Mouse (Mus musculus) hindbrain, postnatal 0 days (tissue): ENCODE results near the gene Fam161a. TPM values are rescaled to one million over a fixed set of nuclear protein-coding genes. Genes with fewer than 3 reads are reported as not detected.

ENCODE experiments used
- ATAC-seq: fragments of 200-750 bp; cut with Nextera tagmentation; 2 replicates; pipeline ENCODE4 v1.8.0; 2017; ENCODE audit warnings: mild to moderate bottlenecking, moderate TSS enrichment, moderate library complexity
- DNase-seq: peaks from one replicate; pipeline ENCODE4 v3.0.0-alpha.2; 2015; ENCODE audit warnings: low spot score
- H3K27ac ChIP-seq: fragments of 300-500 bp; sonication (generic); 2 replicates; pipeline ENCODE4 v1.5.1; 2014; ENCODE audit warnings: mild to moderate bottlenecking
- H3K27me3 ChIP-seq: fragments of 300-500 bp; sonication (generic); 2 replicates; pipeline ENCODE4 v1.6.1; 2014; ENCODE audit warnings: low read length, mixed read lengths; ENCODE audit not compliant: insufficient read depth
- H3K36me3 ChIP-seq: fragments of 300-500 bp; sonication (generic); 2 replicates; pipeline ENCODE4 v1.6.1; 2014; ENCODE audit warnings: low read length, mixed read lengths; ENCODE audit not compliant: insufficient read depth
- H3K4me1 ChIP-seq: fragments of 300-500 bp; sonication (generic); 2 replicates; pipeline ENCODE4 v1.6.1; 2014; ENCODE audit warnings: antibody characterized with exemption, low read length, mixed read lengths; ENCODE audit not compliant: insufficient read depth
- H3K4me2 ChIP-seq: fragments of 300-500 bp; sonication (generic); 2 replicates; pipeline ENCODE4 v1.6.1; 2014; ENCODE audit warnings: low read depth, mild to moderate bottlenecking, low read length, moderate library complexity, mixed read lengths
- H3K4me3 ChIP-seq: fragments of 300-500 bp; sonication (generic); 2 replicates; pipeline ENCODE4 v1.5.1; 2014; ENCODE audit warnings: low read length
- H3K9ac ChIP-seq: fragments of 300-500 bp; sonication (generic); replicated peaks from 2 replicates; pipeline ENCODE4 v1.6.1; 2014; ENCODE audit warnings: mild to moderate bottlenecking, low read length, moderate library complexity, mixed read lengths
- H3K9me3 ChIP-seq: fragments of 300-500 bp; sonication (generic); 2 replicates; pipeline ENCODE4 v1.6.1; 2016; ENCODE audit warnings: low read length, mixed read lengths
- CTCF ChIP-seq: IDR thresholded peaks from 2 replicates; pipeline ENCODE4 v1.5.1; 2016; ENCODE audit warnings: antibody characterized with exemption, control low read depth, low read depth
- WGBS: fragments of 180-500 bp; shearing (Covaris S2); extraction: QIAGEN DNeasy Blood & Tissue Kit; methylation state at CpG from one replicate; pipeline ENCODE4 v1.1.7; 2014; 5-methylcytosine and 5-hydroxymethylcytosine counted together
- polyA plus RNA-seq: library from polyadenylated mRNA; unstranded; fragments of >200 nt; fragmentation: Nextera tagmentation; extraction: Ambion mirVana; gene quantifications from 2 replicates; pipeline ENCODE4 v1.2.1, GENCODE M21; 2015
- total RNA-seq: library from RNA; depleted of rRNA; stranded (reverse); fragments of >200 nt; gene quantifications from 2 replicates; pipeline ENCODE4 v1.2.3, GENCODE M21; 2014

Gene Fam161a
- total and polyA plus RNA-seq, 2 experiments from 2014 or later = 6.8 to 10.7 TPM

DNA sequence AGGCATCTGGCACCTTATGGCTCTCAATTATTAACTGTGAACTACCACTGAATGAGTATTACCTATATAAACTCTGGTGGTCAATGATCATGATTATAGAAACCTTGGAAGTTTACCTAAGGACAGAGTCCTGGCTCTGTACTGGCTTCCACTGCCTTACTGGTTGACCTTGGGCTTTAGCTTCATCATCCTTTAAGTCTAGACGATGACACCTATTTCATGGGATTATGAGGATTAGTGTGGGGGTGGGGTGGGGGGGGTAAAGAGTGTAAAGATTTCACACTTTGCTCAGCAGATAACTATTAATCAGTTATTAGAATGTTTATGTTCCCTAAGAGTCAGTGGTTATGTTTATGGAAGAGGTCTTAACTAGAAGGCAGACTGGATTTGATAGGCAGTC, 17.5 kb upstream of the Fam161a start:
- TF ChIP-seq CTCF = no peak
- Histone ChIP-seq H3K4me1 (peaks cover 10% of the 10 kb centered on the region), H3K27ac (peak overlapping the region; percentile 94), H3K36me3 (peaks cover 10% of the 10 kb centered on the region), H3K9ac (peak overlapping the region; percentile 91), H3K27me3 (no peaks in the 10 kb centered on the region), H3K4me3 (peak overlapping the region; percentile 87), H3K9me3 (no peaks in the 10 kb centered on the region), H3K4me2 (peak overlapping the region; percentile 87)
- DNase-seq = no peak
- WGBS = 41% methylated on average over 1 of the region's 1 CpGs
- ATAC-seq = no peak

DNA sequence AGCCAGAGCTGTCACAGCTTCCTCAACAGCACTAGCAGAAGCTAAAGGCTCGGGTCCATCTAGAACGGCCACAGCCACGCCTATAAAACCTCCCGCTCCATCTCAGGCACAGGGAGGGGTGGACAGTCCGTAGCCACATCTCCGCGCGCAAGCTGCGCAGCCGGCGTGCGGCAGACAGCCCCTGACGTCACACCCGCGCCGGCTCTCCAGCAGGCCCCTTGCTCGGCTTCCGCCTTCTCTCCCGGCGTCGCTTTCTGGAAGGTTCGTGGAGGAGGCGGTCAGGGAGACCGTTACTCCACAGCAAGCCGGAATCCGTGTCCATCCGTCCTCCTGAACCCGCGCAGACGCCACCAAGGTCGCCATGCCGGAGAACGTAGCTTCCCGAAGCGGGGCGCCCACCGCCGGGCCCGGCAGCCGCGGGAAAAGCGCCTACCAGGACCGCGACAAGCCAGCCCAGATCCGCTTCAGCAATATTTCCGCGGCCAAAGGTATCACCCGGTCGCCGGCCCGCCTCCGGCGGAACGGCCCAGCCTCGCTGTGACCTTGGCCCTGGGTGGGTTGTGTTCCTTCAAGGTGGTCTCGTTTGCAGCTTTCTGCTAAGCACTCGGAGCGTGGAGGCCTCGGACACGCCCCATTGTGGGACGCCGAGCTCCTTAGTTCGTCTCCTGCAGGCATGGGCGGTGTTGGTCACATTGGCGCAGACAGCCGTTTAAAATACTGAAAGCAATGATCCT, 16.8 kb upstream of the Fam161a start, which contains the start of gene Cct4:
Gene Cct4 (plus strand): TSS at position 127 of the 734 bp plus-strand sequence.
- ATAC-seq (peak; percentile 99), DNase-seq (peak; percentile 96)
- H3K27me3 ChIP-seq = no peaks in the 10 kb centered on the region
- H3K9me3 ChIP-seq = no peaks in the 10 kb centered on the region
- peaks cover 18% of the 10 kb centered on the region for H3K36me3 ChIP-seq
- WGBS = under 1% methylated on average over 65 of the region's 66 CpGs
- H3K4me3 ChIP-seq = peak within 1 kb of the TSS; percentile 87
- TF ChIP-seq CTCF = no peak
- H3K9ac ChIP-seq = peak within 1 kb of the TSS; percentile 91
- peaks cover 10% of the 10 kb centered on the region for H3K4me1 ChIP-seq
- H3K27ac ChIP-seq = peak within 1 kb of the TSS; percentile 94
- H3K4me2 ChIP-seq = peak within 1 kb of the TSS; percentile 87

GRCm38 (mm10) chr11:22991218-22991835, 16.0 kb upstream of the Fam161a start:
- no peak for TF ChIP-seq CTCF
- DNase-seq = no peak
- Histone ChIP-seq H3K4me2 (peak overlapping the region; percentile 87), H3K36me3 (peaks cover 23% of the 10 kb centered on the region), H3K9me3 (no peaks in the 10 kb centered on the region), H3K4me3 (peak overlapping the region; percentile 87), H3K9ac (peak overlapping the region; percentile 91), H3K27me3 (no peaks in the 10 kb centered on the region), H3K4me1 (peaks cover 10% of the 10 kb centered on the region), H3K27ac (no peak overlapping the region)
- WGBS = 13% methylated on average over 14 of the region's 14 CpGs
- no peak for ATAC-seq

DNA sequence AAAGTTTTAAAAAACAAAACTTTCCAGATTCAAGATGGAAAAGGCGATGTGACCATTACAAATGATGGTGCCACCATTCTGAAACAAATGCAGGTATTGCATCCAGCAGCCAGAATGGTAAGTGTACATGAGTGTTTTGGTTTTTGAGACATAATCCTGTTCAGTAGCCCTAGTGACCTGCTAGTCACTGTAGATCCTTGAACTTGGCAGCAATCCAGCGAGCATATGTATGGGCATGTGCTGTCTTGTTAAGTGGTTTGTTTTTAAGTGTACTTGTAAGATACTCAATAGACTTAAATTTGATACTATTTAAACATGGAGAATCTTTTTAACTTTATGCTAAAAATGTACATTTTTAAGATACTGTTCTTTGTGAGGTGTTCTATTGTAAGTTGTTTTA, 13.1 kb upstream of the Fam161a start:
- H3K9me3 ChIP-seq = no peaks in the 10 kb centered on the region
- no peak for DNase-seq
- peaks cover 44% of the 10 kb centered on the region for H3K36me3 ChIP-seq
- H3K27me3 ChIP-seq = no peaks in the 10 kb centered on the region
- ATAC-seq = no peak
- no peak overlapping the region for H3K4me2 ChIP-seq
- no peak overlapping the region for H3K9ac ChIP-seq
- H3K4me3 ChIP-seq = no peak overlapping the region
- no peak overlapping the region for H3K27ac ChIP-seq
- H3K4me1 ChIP-seq = peaks cover 10% of the 10 kb centered on the region
- no peak for TF ChIP-seq CTCF
- 90% methylated on average over 2 of the region's 2 CpGs for WGBS

DNA sequence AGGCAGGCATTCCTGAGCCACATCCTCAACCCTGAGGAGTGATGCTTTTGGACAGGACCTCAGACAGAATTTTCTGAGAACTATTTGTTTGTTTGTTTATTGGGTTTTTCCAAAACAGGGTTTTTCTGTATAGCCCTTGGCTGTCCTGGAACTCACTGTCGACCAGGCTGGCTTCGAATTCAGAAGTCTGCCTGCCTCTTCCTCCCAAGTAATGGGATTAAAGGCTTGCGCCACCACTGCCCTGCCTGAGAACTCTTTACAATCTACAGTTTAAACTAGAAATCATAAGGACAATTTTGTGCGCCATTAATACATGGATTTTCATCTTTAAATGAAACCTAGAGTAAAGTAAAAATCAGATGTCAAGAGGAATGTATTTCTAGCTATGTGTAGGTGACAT, 11.9 kb upstream of the Fam161a start:
- Histone ChIP-seq H3K27ac (no peak overlapping the region), H3K27me3 (no peaks in the 10 kb centered on the region), H3K9ac (no peak overlapping the region), H3K4me1 (peaks cover 10% of the 10 kb centered on the region), H3K4me3 (no peak overlapping the region), H3K9me3 (no peaks in the 10 kb centered on the region), H3K36me3 (peaks cover 54% of the 10 kb centered on the region), H3K4me2 (no peak overlapping the region)
- no peak for ATAC-seq
- DNase-seq = no peak
- 92% methylated on average over 4 of the region's 4 CpGs for WGBS
- no peak for TF ChIP-seq CTCF

DNA sequence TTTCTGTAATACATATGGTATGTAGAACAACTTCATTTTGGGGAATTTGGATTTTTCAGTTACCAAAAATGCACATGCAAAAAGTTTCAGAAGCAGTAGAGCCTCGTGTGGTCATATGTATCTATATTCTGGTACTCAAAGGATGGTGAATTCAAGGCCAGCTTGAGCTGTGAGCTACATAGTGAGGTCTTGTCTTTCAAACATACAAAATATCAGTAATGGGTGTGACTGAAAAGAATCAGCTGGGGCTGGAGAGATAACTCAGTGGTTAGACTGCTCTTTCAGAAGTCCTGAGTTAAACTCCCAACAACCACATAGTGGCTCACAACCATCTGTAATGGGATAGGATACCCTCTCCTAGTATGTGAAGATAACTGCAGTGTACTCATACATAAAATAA, 9.0 kb upstream of the Fam161a start:
- DNase-seq (no peak), ATAC-seq (no peak)
- H3K27me3 ChIP-seq = no peaks in the 10 kb centered on the region
- H3K4me2 ChIP-seq = no peak overlapping the region
- peaks cover 73% of the 10 kb centered on the region for H3K36me3 ChIP-seq
- WGBS = 88% methylated on average over 1 of the region's 1 CpGs
- H3K27ac ChIP-seq = no peak overlapping the region
- no peaks in the 10 kb centered on the region for H3K4me1 ChIP-seq
- no peak overlapping the region for H3K4me3 ChIP-seq
- TF ChIP-seq CTCF = no peak
- H3K9ac ChIP-seq = no peak overlapping the region
- no peaks in the 10 kb centered on the region for H3K9me3 ChIP-seq

GRCm38 (mm10) chr11:23005276-23005675, 2.1 kb upstream of the Fam161a start:
- Histone ChIP-seq H3K27me3 (no peaks in the 10 kb centered on the region), H3K9me3 (no peaks in the 10 kb centered on the region), H3K9ac (no peak overlapping the region), H3K36me3 (peaks cover 30% of the 10 kb centered on the region), H3K4me2 (no peak overlapping the region), H3K4me3 (no peak overlapping the region), H3K4me1 (no peaks in the 10 kb centered on the region), H3K27ac (no peak overlapping the region)
- ATAC-seq = no peak
- no peak for DNase-seq
- TF ChIP-seq CTCF = no peak
- WGBS = 88% methylated on average over 1 of the region's 1 CpGs
